Mouse (Mus musculus) v-Abl transformed pro-B cells (cell line): ENCODE results near the gene Drg2.
"Not testable (repeated sequence)": the region's sequence is repeated elsewhere in the genome, so short reads cannot be mapped to it uniquely, and the experiment has no call there.

Experiments
- in situ Hi-C, 2 experiments: fragments of 400-800 bp; cut with MboI; formaldehyde crosslinking; loops; one replicate each; pipeline ENCODE4 v1.15.1; 2025; ENCODE audit not compliant: unreplicated experiment in 2 of 2

Drg2 gene

GRCm38 (mm10) chr11:60454080-60454744 lies at the start of gene Drg2:
Gene Drg2 (plus strand): TSS chr11:60454591.
- in situ Hi-C loops = no loop called here

- in situ Hi-C loops = loop anchor here (5.0 to 10.0 kb wide), 3 partner anchors 329 to 532 kb away; no protein-coding TSS in a partner anchor
These were observed 47.8 kb upstream of the Drg2 start for GRCm38 (mm10) chr11:60406606-60407005.

DNA sequence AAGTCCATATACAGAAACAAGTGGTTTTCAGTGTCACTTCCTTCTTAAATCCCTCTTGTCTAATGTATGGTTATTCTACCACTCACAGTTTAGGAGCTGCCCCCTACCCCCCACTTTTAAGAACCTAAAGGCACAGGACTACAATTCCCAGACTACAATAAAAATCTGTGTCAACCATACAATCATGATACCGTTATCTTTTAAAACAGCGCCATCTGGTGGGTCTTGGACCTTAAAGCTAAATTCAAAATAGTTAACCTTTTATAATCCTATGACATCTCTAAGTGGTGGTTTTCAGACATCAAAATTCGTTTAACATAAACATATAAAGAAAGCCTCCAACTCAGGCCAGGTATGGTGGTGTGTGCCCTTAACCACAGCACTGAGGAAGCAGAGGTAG lies 42.2 kb upstream of the Drg2 start:
- in situ Hi-C loops = loop anchor here in 1 of 2 experiments (10.0 kb wide), 1 partner anchor 217 kb away; no protein-coding TSS in a partner anchor

- in situ Hi-C loops = loop anchor here in 1 of 2 experiments (10.0 kb wide), 1 partner anchor 218 kb away; no protein-coding TSS in a partner anchor
These were observed 41.5 kb upstream of the Drg2 start for GRCm38 (mm10) chr11:60412921-60413320.

DNA sequence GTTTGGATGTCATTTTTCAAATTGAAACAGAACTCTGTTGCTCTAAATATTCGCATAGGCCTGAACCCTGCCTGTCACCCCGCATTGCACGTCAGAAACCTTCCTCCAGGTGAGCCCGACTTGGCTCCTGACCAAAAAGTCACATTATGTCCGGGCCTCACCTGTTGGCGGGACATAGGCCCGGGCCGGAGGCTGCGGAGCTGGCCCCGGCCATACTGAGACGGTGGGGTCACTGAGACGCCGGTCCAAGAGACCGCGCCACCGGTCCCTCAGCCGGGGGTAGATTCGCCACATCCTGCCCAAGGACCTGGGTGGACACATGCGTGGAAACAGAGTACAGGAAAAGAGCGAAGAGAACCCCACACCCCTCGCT lies 37.8 kb upstream of the Drg2 start:
- in situ Hi-C loops = loop anchor here in 1 of 2 experiments (10.0 kb wide), 1 partner anchor 222 kb away; no protein-coding TSS in a partner anchor

- in situ Hi-C loops = loop anchor here in 1 of 2 experiments (10.0 kb wide), 1 partner anchor 222 kb away; no protein-coding TSS in a partner anchor
These were observed 37.3 kb upstream of the Drg2 start, which contains the start of gene Gid4 for GRCm38 (mm10) chr11:60416963-60417716. Gene Gid4 (plus strand): TSS chr11:60417145.

DNA sequence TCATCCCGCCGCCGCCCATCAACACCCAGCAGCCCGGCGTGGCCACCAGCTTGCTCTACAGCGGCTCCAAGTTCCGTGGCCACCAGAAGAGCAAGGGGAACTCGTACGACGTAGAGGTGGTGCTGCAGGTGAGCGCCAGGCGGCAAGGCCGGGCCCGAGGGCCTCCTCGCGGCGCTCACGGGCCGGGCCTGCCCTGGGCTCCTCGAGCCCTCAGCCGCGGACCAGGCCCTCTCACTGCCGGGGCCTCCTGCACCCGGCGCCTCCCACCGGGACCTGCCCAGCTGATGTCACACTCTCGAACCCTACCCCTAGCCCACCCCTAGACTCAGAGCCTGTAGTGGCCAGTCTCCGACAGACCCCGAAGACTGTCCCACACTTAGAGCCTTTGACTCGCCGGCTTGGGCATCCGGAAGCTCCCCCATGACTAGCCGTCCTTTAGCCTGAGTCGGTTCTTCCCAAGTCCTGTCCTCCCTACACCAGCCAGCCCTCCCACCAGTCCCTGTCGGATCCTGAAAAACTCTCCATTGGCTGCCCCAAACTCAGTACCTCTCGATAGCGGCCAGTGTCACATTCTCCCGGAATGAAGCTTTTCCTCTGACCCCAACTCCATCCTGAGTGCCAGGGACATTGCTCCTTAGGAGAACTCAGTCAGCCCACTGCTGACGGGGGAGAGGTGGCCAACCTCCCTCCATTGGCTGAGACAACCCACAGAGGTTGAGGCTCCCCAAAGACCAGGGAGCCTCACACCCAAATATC lies 36.5 kb upstream of the Drg2 start, which contains the start of gene Atpaf2:
Atpaf2 (minus strand) TSS at position 741 of the 756 bp plus-strand sequence.
- in situ Hi-C loops = loop anchor here in 1 of 2 experiments (10.0 kb wide), 1 partner anchor 223 kb away; no protein-coding TSS in a partner anchor

DNA sequence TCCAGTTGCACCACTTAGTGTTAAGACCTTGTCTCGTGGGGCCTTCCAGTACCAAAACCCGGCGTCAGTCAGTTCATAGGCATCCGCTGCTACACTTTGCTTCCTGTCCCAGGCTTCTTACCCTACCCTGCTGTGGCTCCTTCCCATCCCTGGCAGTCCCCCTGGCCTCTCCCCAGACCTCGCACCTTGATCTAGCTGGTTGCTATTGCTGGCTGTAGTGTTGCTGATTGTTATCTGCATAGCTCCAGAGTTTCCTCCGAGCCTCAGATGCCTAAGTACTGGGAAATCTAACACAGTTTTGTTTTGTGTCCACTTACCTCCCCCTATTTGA lies 36.0 kb upstream of the Drg2 start:
- in situ Hi-C loops = loop anchor here in 1 of 2 experiments (10.0 kb wide), 1 partner anchor 224 kb away; no protein-coding TSS in a partner anchor

DNA sequence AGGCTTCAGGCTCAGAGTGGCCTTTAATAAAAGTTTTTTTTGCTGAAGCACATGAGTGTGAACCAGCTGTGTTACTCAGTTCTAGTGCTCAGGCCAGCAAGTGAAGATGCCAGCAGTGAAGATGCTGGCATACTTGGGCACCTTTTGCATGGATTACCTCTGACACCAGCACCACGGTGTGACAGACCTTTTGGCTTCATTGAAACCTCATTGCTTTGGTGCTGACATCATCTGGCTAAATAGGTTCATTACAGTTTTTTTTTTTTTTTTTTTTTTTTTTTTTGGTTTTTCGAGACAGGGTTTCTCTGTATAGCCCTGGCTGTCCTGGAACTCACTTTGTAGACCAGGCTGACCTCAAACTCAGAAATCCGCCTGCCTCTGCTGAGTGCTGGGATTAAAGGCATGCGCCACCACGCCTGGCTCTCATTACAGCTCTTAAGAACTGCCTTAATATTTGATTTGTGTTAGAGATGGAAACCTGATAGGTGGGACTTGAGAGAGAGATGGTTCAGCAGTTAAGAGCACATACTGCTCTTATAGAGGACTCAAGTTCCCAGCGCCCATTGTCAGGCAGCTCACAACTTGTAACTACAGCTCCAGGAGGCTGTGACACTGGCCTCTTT lies 32.2 kb upstream of the Drg2 start:
- in situ Hi-C loops = no loop called here

DNA sequence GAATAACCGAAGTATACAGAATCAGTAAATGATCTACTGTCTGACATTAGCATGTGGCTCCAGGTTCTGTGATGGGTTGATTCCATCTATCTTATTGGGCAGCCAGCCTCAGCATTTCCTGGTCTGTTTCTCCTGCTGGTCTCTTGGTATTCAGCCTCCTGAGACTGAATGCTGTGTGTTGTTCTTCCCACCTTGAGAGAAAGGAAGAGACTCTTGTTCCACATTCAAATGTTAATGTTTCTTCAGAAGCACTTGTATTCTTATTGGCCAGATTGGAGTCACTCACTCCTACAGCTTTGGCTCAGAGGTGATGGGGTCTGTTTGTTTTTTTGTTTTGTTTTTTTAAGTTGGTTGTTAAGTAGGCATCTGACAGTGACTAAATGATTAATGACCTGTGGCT lies 31.4 kb upstream of the Drg2 start:
- in situ Hi-C loops = no loop called here

- in situ Hi-C loops = no loop called here
These were observed 28.0 kb upstream of the Drg2 start for GRCm38 (mm10) chr11:60426417-60426816.

DNA sequence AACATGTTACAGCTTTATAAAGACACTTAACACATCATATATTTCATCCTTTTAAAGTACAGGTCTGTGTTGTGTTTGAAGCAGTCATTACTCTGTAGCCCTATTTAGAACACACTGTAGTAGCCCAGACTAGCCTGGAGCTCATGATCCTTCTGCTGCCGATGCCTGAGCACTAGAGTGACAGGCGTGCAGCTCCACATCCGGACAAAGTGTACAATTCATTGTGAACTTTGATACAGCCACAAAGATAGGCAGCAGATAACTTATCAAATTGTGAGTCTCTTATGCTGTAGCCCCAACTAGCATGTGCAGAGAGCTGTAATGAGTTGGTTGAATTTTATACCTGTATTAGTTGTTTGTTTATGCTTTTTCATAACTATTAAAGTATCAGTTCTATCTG lies 26.8 kb upstream of the Drg2 start:
- in situ Hi-C loops = no loop called here

DNA sequence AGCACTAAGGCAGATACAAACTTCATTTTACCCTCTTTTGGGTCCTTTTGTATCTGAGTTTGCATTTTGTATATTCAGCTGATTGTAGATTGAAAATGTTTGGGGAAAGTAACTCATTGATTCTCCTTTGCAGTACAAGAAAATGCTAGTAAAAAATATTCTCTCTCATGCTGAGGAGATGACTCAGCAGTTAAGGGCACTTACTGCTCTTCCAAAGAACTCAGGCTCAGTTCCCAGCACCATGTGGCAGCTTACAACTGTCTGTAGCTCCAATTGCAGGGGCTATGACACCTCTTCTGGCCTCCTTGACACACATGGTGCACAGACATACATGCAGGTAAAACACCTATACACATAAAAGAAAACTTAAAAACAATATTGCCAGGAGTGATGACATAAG lies 20.9 kb upstream of the Drg2 start:
- in situ Hi-C loops = no loop called here

DNA sequence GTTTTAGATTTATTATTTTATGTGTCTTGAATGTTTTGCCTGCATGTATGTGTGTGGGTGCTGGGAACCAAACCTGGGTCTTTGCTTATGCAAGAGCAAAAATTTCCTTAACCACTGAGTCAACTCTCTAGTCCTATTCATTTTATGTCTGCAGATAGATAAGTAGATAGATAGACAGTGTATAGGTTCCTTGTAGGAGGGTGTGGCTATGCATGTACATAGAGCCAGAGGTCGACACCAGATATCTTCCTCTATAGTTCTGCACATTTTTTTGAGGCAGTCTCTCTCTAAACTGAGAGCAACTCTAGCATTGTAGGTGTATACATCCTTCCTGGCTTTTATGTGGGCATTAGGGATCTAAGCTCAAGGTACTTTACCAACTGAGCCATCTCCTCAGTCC lies 19.3 kb upstream of the Drg2 start:
- in situ Hi-C loops = no loop called here

GRCm38 (mm10) chr11:60436618-60437017 lies 17.8 kb upstream of the Drg2 start:
- in situ Hi-C loops = no loop called here

GRCm38 (mm10) chr11:60439621-60440020 lies 14.8 kb upstream of the Drg2 start:
- in situ Hi-C loops = not testable (repeated sequence)

GRCm38 (mm10) chr11:60440176-60440575 lies 14.2 kb upstream of the Drg2 start:
- in situ Hi-C loops = no loop called here

- in situ Hi-C loops = no loop called here
These were observed 11.5 kb upstream of the Drg2 start for GRCm38 (mm10) chr11:60442896-60443295.

GRCm38 (mm10) chr11:60444007-60444406 lies 10.4 kb upstream of the Drg2 start:
- in situ Hi-C loops = no loop called here

GRCm38 (mm10) chr11:60454745-60455087 lies 325 bp downstream of the Drg2 start:
- in situ Hi-C loops = no loop called here
